In the genomic region with DNA sequence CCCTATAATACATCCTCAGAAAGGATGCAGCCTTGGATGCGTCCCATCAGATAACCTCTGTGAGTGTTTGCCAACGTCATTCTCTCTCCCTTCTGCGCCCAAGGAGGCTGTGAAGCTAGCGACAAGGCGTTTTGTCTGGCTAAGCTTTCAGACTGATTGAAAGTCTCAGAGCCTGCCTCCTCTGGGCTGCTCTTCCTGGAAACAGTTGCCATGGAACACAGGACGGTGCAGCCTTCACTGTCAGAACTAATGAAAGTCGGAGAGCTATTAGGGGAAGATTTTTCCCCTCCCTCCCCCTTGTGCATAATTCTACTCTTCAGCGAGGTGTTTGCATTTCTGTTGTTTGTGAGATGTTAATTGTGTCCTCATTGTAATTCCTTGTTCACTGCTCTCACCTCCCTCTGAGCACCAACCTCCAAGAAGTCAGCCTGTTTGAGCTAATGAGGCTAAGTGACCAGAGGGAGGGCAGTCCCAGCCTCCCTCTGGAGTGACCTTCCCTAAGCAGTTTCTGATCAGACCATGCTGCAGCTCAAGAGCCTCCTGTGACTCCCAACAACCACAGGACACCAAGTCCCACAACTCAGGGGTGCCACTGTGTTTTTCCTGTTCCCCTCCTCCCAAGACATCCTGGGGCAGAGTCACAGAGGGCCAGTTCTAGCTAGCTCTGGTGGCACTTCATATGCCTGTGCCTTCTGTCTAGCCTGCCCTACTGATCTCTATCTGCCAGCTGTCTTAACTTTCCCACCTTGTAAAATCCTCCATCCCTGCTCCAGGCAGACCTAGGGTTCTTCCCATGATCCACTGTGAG, we compare ENCODE assay signal across 11 mouse cellular contexts. TPM values are rescaled to one million over a fixed set of nuclear protein-coding genes. Genes with fewer than 3 reads are reported as not detected.
DNase-seq lines count a peak whose midpoint lies in the region; ATAC-seq and TF ChIP-seq lines count a peak whose summit lies in the region.
"Had no signal": no experiment of that assay in that cellular context is flagged by ENCODE, and none has a peak within 500 bp of the region (broad histone marks: within the 10 kb centered on the region; RNA-seq: fewer than 3 reads in every experiment).

No protein-coding gene starts in this region.

- H3K36me3 ChIP-seq in intestine, embryonic 15.5 days: no peaks in the 10 kb centered on the region
- H3K36me3 ChIP-seq: limb, embryonic 12.5 days had no signal

- no peak for TF ChIP-seq POLR2A in lung, adult 2 months (IDR thresholded peaks at IDR 0.05; ENCODE audit: borderline replicate concordance, extremely low read depth, low read depth, low read length)

- H3K4me1 ChIP-seq in lung, adult 2 months (ENCODE audit: control insufficient read depth, insufficient read depth, low read length): no peaks in the 10 kb centered on the region
- no peaks in the 10 kb centered on the region for H3K4me1 ChIP-seq in intestine, embryonic 15.5 days (replicated peaks)

- H3K27ac ChIP-seq in intestine, embryonic 15.5 days: no peak overlapping the region
- H3K27ac ChIP-seq: limb, embryonic 12.5 days had no signal

- TF ChIP-seq CTCF in lung, adult 2 months (IDR thresholded peaks at IDR 0.05; ENCODE audit: insufficient read depth, low read length): no peak

- peak; percentile 59 for DNase-seq in heart, adult 11 months
- no peak for DNase-seq in heart, postnatal 10 days
- peak; percentile 5 to 65 for DNase-seq in frontal cortex, adult 2 months (ENCODE audit: extremely low spot score in 1 of 2, low spot score in 1 of 2)
- peak; percentile 30 to 35 for DNase-seq in left cerebral cortex, adult 9 months (ENCODE audit: low spot score in 2 of 2)
- peak; percentile 24 for DNase-seq in right cerebral cortex, postnatal 14 days
- no peak for DNase-seq in lung, adult 2 months
- DNase-seq: gastrocnemius, postnatal 36 days had no signal

- ATAC-seq in intestine, embryonic 15.5 days: no peak
- no peak for ATAC-seq in granulocyte monocyte progenitor cell, adult 5-6 weeks (replicated peaks; ENCODE audit: poor library complexity, severe bottlenecking)

- H3K4me2 ChIP-seq in intestine, embryonic 15.5 days (replicated peaks): no peak overlapping the region
- H3K4me2 ChIP-seq: limb, embryonic 12.5 days had no signal

- no peaks in the 10 kb centered on the region for H3K27me3 ChIP-seq in intestine, embryonic 15.5 days (replicated peaks)
- H3K27me3 ChIP-seq: limb, embryonic 12.5 days had no signal

- WGBS in lung, adult 2 months: 16% methylated on average over 8 of the region's 8 CpGs
- 7% methylated on average over 8 of the region's 8 CpGs for WGBS in intestine, embryonic 15.5 days

- no peak overlapping the region for H3K9ac ChIP-seq in intestine, embryonic 15.5 days
- H3K9ac ChIP-seq: limb, embryonic 12.5 days had no signal

- intact Hi-C loops in heart, postnatal 10 days (cut with DNase I): no loop called here

- H3K9me3 ChIP-seq in intestine, embryonic 15.5 days: no peaks in the 10 kb centered on the region
- H3K9me3 ChIP-seq: limb, embryonic 12.5 days had no signal

- H3K4me3 ChIP-seq in lung, adult 2 months (replicated peaks; ENCODE audit: extremely low read depth, low read depth, low read length): no peak overlapping the region
- H3K4me3 ChIP-seq in intestine, embryonic 15.5 days (replicated peaks): no peak overlapping the region
- H3K4me3 ChIP-seq: limb, embryonic 12.5 days had no signal

RNA-seq across cellular contexts. Expression of a gene that starts 37.3 kb away (rescaled TPM):
- under 1 TPM in 1 of 2 experiments, not detected in 1; 0.07 TPM for total RNA-seq in heart, postnatal 10 days (2021)
- 0.17 and 0.24 TPM in 2 replicates for polyA plus RNA-seq in frontal cortex, adult 2 months (2012; rRNA removed)
- polyA plus RNA-seq in lung, adult 2 months (2012; rRNA removed): not detected in 2 replicates
- polyA plus RNA-seq in intestine, embryonic 15.5 days (2015; fragmentation: Nextera tagmentation; extraction: Ambion mirVana): not detected in 2 replicates
- total RNA-seq in granulocyte monocyte progenitor cell, adult 5-6 weeks (2014; fragmentation: Nextera tagmentation): not detected in 2 replicates
- total RNA-seq in granulocyte monocyte progenitor cell, adult 5-6 weeks (2017): not detected in 2 replicates
- total RNA-seq: neutrophil, adult 5-6 weeks had no signal
- polyA plus RNA-seq: limb, embryonic 12.5 days had no signal

Comparison
In these comparisons a context has a peak if more than half of its experiments do, and no peak if none do; other contexts are left out.
1. DNase-seq: peak in heart, adult 11 months (single experiment), frontal cortex, adult 2 months (2 of 2), left cerebral cortex, adult 9 months (2 of 2) and right cerebral cortex, postnatal 14 days (single experiment); none in heart, postnatal 10 days (0 of 2) and lung, adult 2 months (single experiment).